Mouse (Mus musculus) heart, embryonic 13.5 days (tissue): ENCODE results near the gene Cdh4. TPM values are rescaled to one million over a fixed set of nuclear protein-coding genes. Genes with fewer than 3 reads are reported as not detected.

Experiments
- ATAC-seq: fragments of 200-750 bp; cut with Nextera tagmentation; 2 replicates; pipeline ENCODE4 v1.8.0; 2017; ENCODE audit warnings: moderate TSS enrichment; ENCODE audit not compliant: insufficient number of reproducible peaks, low FRiP score, low TSS enrichment; ENCODE audit errors: extremely low read depth
- H3K27ac ChIP-seq: fragments of 300-500 bp; sonication (generic); replicated peaks from 2 replicates; pipeline ENCODE4 v1.5.1; 2015; ENCODE audit warnings: moderate library complexity, mild to moderate bottlenecking, inconsistent platforms
- H3K27me3 ChIP-seq: fragments of 300-500 bp; sonication (generic); replicated peaks from 2 replicates; pipeline ENCODE4 v1.6.1; 2015; ENCODE audit warnings: mild to moderate bottlenecking, inconsistent platforms
- H3K36me3 ChIP-seq: fragments of 300-500 bp; sonication (generic); 2 replicates; pipeline ENCODE4 v1.6.1; 2015; ENCODE audit warnings: mild to moderate bottlenecking, inconsistent platforms
- H3K4me1 ChIP-seq: fragments of 300-500 bp; sonication (generic); 2 replicates; pipeline ENCODE4 v1.6.1; 2015; ENCODE audit warnings: inconsistent platforms
- H3K4me2 ChIP-seq: fragments of 300-500 bp; sonication (generic); 2 replicates; pipeline ENCODE4 v1.6.1; 2015; ENCODE audit warnings: inconsistent platforms, mild to moderate bottlenecking, moderate library complexity
- H3K4me3 ChIP-seq: fragments of 300-500 bp; sonication (generic); 2 replicates; pipeline ENCODE4 v1.5.1; 2015; ENCODE audit warnings: moderate library complexity, mild to moderate bottlenecking, inconsistent platforms
- H3K9ac ChIP-seq: fragments of 300-500 bp; sonication (generic); 2 replicates; pipeline ENCODE4 v1.6.1; 2015; ENCODE audit warnings: inconsistent platforms, mild to moderate bottlenecking, moderate library complexity
- H3K9me3 ChIP-seq: fragments of 300-500 bp; sonication (generic); 2 replicates; pipeline ENCODE4 v1.6.1; 2016; ENCODE audit warnings: inconsistent platforms
- WGBS: fragments of 180-500 bp; shearing (Covaris S2); methylation state at CpG from one replicate; pipeline ENCODE4 v1.1.7; 2015; ENCODE audit warnings: mixed read lengths; 5-methylcytosine and 5-hydroxymethylcytosine counted together
- polyA plus RNA-seq: library from polyadenylated mRNA; unstranded; fragments of >200 nt; fragmentation: Nextera tagmentation; extraction: Ambion mirVana; gene quantifications from 2 replicates; pipeline ENCODE4 v1.2.1, GENCODE M21; 2015

Cdh4 gene
- polyA plus RNA-seq, 1 experiment from 2014 or later = 1.4 TPM

DNA sequence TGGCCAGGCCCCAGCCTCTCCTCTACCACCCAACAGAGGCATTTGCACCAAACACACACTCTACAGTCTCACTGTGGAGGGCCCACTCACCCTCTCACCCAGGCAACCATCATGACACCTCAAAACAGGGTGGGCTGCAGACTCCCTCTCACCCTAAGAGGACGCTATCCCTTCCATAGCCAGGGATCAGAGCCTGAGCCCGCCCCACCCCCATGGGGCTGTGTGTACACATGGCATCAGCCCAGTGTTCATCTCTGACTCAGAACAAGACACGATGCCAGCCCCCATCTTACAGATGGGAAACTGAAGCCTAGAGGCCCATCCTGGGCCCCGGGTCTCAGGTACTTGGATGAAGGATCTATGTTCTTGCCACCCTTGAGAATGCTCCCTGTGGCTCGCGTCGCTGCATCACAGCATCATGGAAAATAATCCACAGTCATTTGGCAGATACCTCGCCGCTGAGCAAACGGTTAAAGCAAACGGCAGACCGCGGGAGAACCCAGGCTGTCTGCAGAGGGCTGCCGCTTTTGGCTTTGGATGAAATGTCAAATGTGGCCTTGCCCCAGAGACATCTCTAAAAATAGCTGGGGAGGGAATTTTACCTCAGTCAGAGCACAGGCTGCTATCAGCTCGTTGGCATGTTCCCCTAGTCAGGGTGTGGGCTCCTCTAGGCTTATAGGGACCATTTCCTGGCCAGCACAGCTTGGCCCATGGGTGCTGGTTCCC is 198.5 kb downstream of the Cdh4 start:
- peak overlapping the region; percentile 73 for H3K27ac ChIP-seq
- H3K4me1 ChIP-seq = peaks cover 23% of the 10 kb centered on the region
- H3K4me3 ChIP-seq = no peak overlapping the region
- no peak for ATAC-seq
- WGBS = 48% methylated on average over 15 of the region's 15 CpGs
- no peaks in the 10 kb centered on the region for H3K36me3 ChIP-seq
- H3K9me3 ChIP-seq = 0 out of 2 replicates have a peak, but pooled peaks cover 9% of the 10 kb centered on the region
- H3K4me2 ChIP-seq = peak overlapping the region; percentile 18
- no peak overlapping the region for H3K9ac ChIP-seq
- no peaks in the 10 kb centered on the region for H3K27me3 ChIP-seq

DNA sequence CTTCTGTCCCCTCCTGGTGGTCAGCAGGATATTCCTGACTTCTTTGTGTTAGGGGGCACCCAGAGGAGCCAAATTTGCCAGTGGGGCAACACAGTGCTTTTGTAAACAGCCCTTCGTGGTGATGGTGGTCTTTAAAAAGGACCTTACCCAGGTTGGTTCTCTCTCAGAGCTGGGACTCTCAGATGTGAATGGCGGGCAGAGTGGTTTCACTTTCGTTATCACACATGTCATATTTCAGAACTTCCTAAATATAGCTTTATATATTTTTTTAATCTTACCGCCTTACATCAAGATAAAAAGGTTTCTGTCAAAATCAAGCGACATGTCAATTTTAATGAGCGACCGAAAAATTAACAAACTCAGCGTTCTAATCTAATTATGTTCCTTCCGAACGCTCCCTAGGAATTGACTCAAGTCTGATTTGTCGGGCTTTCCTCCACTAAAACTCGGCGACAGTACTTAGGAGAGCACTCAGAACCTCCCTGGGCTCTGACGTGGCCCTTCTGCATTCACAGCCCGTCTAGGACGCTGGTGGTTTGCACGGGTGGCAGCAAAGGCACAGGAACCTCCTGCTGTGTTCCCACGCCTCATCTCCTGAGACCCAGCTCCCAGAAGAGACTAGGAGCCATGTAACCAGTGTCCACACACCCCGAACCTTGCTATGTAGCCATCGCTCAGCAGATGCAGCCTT is 206.5 kb downstream of the Cdh4 start:
- H3K36me3 ChIP-seq = no peaks in the 10 kb centered on the region
- no peak overlapping the region for H3K9ac ChIP-seq
- H3K27me3 ChIP-seq = peaks cover 6% of the 10 kb centered on the region; the same call in 1 of the 2 replicates
- no peak overlapping the region for H3K4me3 ChIP-seq
- H3K4me2 ChIP-seq = no peak overlapping the region
- WGBS = 72% methylated on average over 20 of the region's 20 CpGs
- H3K9me3 ChIP-seq = 0 out of 2 replicates have a peak, but pooled peaks cover 9% of the 10 kb centered on the region
- H3K27ac ChIP-seq = no peak overlapping the region
- H3K4me1 ChIP-seq = peaks cover 11% of the 10 kb centered on the region
- ATAC-seq = no peak

DNA sequence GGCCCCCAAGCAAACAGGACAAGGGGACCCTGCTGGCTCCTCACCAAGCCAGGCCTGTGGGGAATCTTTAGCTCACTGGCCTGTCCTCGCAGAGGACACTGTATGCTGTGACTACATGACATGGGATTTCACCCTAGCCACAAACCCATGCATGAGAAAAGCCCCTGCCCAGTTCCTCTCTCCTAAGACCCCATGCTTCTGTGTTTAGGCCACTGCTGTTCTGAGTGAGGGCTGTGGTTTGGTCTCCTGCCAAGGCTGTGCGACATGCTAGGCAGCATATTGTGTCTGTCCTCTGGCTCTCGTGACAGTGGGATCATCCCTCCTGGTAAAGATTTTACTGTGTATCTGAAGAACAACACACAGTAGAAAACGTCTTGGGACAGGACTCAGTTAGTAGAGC is 207.1 kb downstream of the Cdh4 start:
- H3K4me3 ChIP-seq = no peak overlapping the region

DNA sequence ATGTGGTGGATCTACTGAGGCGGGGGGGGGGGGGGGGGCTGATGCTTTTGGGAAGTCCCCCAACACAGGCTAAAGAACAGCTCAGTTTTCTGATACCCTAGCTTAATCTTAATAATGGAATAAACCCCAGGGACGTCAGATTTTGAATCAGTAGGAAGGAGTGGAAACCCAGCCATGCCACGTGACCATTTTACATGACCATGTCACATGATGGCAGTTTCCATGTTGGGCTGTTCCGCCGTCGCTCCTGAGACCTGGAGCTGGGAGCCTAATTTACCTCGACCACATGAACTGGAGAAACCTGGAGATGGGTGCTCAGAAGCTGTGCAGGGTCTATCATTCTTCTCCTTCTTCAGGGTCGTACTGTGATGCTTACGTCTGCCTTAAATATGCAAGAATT is 207.9 kb downstream of the Cdh4 start:
- WGBS = 82% methylated on average over 9 of the region's 9 CpGs
- no peak for ATAC-seq
- H3K27ac ChIP-seq = no peak overlapping the region
- no peaks in the 10 kb centered on the region for H3K9me3 ChIP-seq
- no peaks in the 10 kb centered on the region for H3K36me3 ChIP-seq
- no peak overlapping the region for H3K4me2 ChIP-seq
- peaks cover 6% of the 10 kb centered on the region; the same call in 1 of the 2 replicates for H3K27me3 ChIP-seq
- H3K4me1 ChIP-seq = peaks cover 11% of the 10 kb centered on the region
- no peak overlapping the region for H3K9ac ChIP-seq
- H3K4me3 ChIP-seq = no peak overlapping the region

More for the DNA sequence above, 207.1 kb downstream of the Cdh4 start:
- Histone ChIP-seq H3K27ac (no peak overlapping the region), H3K9me3 (0 out of 2 replicates have a peak, but pooled peaks cover 3% of the 10 kb centered on the region), H3K4me2 (no peak overlapping the region), H3K36me3 (no peaks in the 10 kb centered on the region), H3K4me1 (peaks cover 11% of the 10 kb centered on the region), H3K27me3 (peaks cover 6% of the 10 kb centered on the region; the same call in 1 of the 2 replicates), H3K9ac (no peak overlapping the region)
- ATAC-seq = no peak
- WGBS = 71% methylated on average over 4 of the region's 4 CpGs

DNA sequence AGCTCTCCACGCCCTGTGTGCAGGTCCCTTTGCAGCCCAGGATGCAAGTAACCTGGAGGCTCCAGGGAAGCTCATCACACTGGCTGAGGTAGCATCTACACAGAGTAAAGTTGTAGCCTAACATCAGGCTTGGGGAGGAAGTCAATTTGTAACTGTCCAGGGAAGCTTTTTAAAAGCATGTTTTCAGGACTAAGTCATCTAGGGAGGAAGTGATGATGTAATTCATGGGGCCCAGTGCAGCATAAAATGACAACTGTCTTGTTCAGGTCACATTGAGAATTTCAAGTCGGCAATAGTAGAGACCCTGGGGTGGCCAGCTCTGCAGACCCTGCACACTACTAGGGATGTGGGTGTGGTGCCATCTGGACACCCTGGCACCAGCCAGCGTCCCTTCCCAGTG is 213.3 kb downstream of the Cdh4 start:
- 59% methylated on average over 3 of the region's 3 CpGs for WGBS

DNA sequence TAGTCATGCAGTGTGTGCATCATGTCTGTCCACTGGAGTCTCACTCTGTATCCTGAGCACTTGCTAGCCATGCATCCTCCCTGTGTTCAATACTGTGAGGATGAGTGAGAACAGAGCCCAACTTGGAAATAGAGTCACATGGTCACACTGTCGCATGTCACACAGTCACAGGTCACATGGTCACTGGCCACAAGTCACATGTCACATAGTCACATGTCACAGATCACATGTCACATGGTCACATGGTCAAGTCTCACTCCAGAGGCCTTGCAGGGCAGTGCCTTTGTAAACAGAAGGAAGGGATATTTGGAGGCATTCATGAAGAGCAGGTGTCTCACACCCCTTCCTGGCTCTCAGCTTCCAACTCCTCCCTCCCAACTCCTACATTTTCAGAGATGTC is 217.0 kb downstream of the Cdh4 start:
- Histone ChIP-seq H3K9ac (no peak overlapping the region), H3K9me3 (no peaks in the 10 kb centered on the region), H3K4me1 (peaks cover 12% of the 10 kb centered on the region), H3K4me3 (no peak overlapping the region), H3K27ac (no peak overlapping the region), H3K4me2 (no peak overlapping the region), H3K36me3 (no peaks in the 10 kb centered on the region), H3K27me3 (peaks cover 36% of the 10 kb centered on the region)
- 77% methylated on average over 1 of the region's 1 CpGs for WGBS
- no peak for ATAC-seq

More for the DNA sequence above, 213.3 kb downstream of the Cdh4 start:
- Histone ChIP-seq H3K27me3 (0 out of 2 replicates have a peak, but pooled peaks cover 10% of the 10 kb centered on the region), H3K27ac (no peak overlapping the region), H3K9ac (no peak overlapping the region), H3K4me1 (no peaks in the 10 kb centered on the region), H3K36me3 (no peaks in the 10 kb centered on the region), H3K9me3 (no peaks in the 10 kb centered on the region), H3K4me2 (no peak overlapping the region), H3K4me3 (no peak overlapping the region)
- no peak for ATAC-seq

DNA sequence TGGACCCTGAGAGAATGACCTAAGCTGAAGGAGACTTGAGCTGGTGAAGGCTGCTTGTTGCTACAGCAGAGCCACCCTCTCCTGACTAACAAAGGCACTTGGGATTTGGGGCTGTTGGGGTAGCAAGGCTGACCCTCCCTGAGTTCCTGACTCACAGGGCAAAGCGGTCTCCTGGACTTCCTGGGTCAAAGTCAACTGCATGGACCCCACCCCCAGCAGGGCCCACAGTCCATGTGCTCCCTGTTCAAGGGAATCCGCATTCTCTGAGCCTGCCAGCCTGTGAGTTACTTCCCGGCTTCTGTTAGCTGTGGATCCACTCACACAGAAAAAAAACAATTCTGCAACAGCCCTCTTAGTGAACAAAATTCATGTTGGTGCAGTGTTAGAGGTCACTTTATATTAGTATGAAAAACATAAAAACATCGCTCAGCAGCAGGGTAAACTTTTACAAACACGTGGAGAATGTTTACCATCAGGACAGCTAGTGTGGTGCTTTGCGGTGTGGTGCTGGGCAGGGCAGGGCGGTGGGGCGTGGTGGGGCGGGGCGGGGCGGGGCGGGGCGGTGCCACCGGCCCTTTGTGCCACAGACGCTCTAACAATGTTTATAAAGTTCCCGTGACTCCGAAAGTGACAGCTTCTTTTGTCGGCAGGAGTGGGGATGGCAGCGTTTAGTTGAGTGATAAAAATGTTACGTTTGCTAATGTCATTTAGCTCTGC is 219.9 kb downstream of the Cdh4 start:
- ATAC-seq = no peak
- Histone ChIP-seq H3K36me3 (no peaks in the 10 kb centered on the region), H3K9ac (no peak overlapping the region), H3K27me3 (peaks cover 55% of the 10 kb centered on the region), H3K4me3 (peak overlapping the region; percentile 45), H3K9me3 (no peaks in the 10 kb centered on the region), H3K4me1 (peaks cover 12% of the 10 kb centered on the region), H3K27ac (no peak overlapping the region), H3K4me2 (peak overlapping the region; percentile 67)
- 3% methylated on average over 20 of the region's 20 CpGs for WGBS

DNA sequence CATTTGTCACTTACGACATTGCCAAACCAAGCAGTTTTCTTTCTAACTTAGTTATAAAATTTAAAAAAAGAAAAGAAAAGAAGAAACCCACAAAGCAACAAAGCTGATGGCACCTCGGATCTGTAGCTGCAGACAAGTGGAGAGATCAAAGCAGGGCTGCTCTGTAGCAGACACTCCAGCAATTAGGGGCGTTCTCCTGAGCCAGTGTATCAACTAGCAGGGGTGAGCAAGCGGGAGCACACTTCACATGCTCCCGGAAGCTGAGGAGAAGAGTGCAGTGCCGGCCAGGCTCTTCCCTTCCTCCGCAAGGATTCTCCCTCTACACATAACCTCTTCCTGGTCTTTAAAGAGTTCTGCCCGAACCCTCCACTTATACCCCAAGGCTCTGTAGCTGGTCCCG is 220.5 kb downstream of the Cdh4 start:
- Histone ChIP-seq H3K4me3 (peak overlapping the region; percentile 45), H3K9me3 (no peaks in the 10 kb centered on the region), H3K9ac (0 out of 2 replicates have a peak overlapping the region, but pooled peaks have one; percentile 21), H3K27ac (no peak overlapping the region), H3K36me3 (no peaks in the 10 kb centered on the region), H3K4me2 (peak overlapping the region; percentile 67), H3K4me1 (peaks cover 12% of the 10 kb centered on the region), H3K27me3 (peaks cover 53% of the 10 kb centered on the region)
- ATAC-seq = 0 out of 2 replicates have a peak, but pooled peaks have one; percentile 16
- WGBS = 8% methylated on average over 9 of the region's 9 CpGs

DNA sequence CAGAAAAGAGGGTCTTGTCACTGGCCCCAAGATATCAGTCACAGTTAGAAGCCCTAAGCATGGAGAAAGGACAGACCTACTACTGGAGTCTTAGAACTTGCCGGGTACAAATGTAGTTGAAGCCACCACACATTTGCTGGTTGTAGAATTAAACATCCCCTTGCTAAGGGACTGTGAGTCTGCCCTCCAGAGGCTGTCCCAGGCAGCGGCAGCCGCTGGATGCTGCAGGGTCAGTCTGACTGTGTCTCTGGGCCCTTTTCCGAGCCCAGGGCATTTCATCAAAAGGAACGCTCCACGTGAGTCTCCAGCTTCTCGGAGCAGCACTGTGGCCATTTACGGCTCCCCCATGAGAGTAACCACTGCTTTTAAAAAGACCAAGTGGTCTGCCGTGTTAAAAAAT is 221.4 kb downstream of the Cdh4 start:
- H3K4me3 ChIP-seq = no peak overlapping the region
- H3K9ac ChIP-seq = no peak overlapping the region
- H3K36me3 ChIP-seq = no peaks in the 10 kb centered on the region
- WGBS = 47% methylated on average over 9 of the region's 9 CpGs
- H3K27ac ChIP-seq = no peak overlapping the region
- H3K4me2 ChIP-seq = no peak overlapping the region
- H3K4me1 ChIP-seq = peaks cover 12% of the 10 kb centered on the region
- peaks cover 55% of the 10 kb centered on the region for H3K27me3 ChIP-seq
- no peaks in the 10 kb centered on the region for H3K9me3 ChIP-seq
- ATAC-seq = no peak

DNA sequence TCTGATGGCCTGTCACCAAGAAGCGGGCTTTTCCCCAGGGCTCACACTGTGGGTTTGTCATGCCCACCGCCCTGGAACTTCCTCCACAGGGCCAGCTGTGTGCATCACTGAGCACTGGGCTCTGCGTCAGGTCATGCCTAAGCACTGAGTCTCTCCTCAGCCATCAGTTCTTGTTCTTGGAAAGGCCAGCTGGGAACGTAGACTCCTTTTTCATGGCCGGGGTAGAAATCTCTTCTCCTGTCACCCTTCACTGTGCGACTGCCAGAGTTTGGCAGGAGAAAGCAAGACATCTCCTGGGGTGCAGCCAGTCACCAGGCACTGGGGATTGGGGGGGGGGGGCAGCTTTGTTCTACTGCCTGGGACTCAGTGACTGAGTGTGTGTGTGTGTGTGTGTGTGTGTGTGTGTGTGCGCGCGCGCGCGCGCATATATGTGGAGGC is 222.0 kb downstream of the Cdh4 start:
- Histone ChIP-seq H3K9me3 (no peaks in the 10 kb centered on the region), H3K36me3 (no peaks in the 10 kb centered on the region), H3K4me1 (peaks cover 12% of the 10 kb centered on the region), H3K4me2 (no peak overlapping the region), H3K4me3 (no peak overlapping the region), H3K9ac (no peak overlapping the region), H3K27ac (no peak overlapping the region), H3K27me3 (peaks cover 61% of the 10 kb centered on the region)
- ATAC-seq = no peak
- 86% methylated on average over 13 of the region's 13 CpGs for WGBS

DNA sequence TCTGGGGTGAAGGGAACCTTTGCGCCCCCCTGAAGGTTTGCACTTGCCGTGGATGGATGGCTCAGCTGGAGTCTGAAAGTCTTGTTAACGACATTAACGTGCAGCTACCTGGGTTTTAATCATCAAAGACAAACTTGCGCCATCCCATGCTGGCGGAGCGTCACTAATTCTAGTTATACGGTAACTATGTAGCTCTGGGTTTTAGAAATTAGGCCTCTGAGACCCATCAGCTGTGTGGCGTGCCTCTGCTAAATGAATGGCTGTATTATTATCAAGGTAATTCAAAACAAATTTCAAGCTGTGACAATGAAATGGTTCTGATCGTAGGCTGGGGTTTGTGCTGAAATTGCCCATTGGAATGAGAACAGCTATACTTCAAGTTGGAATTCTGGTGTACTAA is 228.5 kb downstream of the Cdh4 start:
- no peak overlapping the region for H3K4me3 ChIP-seq
- WGBS = 72% methylated on average over 10 of the region's 10 CpGs
- no peaks in the 10 kb centered on the region for H3K9me3 ChIP-seq
- H3K4me2 ChIP-seq = no peak overlapping the region
- no peak for ATAC-seq
- no peak overlapping the region for H3K9ac ChIP-seq
- H3K36me3 ChIP-seq = no peaks in the 10 kb centered on the region
- H3K27ac ChIP-seq = no peak overlapping the region
- peaks cover 47% of the 10 kb centered on the region for H3K27me3 ChIP-seq
- no peaks in the 10 kb centered on the region for H3K4me1 ChIP-seq
